Mouse (Mus musculus): ENCODE data around the gene 2010003K11Rik.

Gene 2010003K11Rik

DNA sequence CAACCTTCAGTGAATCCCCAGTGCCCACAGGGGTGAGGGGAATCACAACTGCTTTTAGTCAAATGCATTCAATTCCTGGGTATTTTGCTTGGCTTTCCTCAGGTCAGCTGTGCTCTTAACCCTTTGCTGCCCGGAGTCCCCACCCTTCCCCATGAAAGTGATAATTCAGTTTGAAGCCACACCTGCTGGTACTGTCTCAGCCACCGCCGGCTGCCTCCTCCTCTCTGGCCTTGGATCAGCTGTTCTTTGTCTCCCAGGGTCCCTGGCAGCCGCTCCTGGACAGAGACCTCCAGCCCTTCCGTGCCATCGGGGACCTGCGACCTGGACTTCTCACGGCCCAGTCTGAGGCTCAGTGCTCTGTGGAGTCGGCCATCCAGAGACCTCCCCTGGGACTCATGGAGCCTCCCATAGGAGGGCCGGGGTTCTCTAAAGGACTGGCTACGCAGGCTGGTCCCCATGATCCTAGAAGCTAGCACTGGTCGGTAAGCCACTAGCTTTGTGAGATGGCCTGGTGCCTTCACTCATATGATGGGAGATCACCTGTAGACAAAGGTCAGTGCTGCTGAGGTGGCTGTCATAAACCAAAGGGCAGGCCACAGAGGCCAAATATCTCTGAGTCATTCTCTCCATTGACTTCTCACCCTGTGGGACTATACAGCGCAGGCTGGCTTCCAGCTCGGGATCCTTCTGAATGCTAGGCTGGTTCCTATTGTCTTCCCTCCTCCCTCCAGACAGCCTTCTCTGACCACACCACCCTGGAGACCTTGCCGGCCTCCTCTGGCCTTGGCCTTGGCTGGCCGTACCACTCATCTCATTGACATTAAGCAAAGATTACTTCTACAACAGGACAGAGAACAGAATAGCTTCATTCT lies at the start of gene 2010003K11Rik:
TSS of gene 2010003K11Rik (minus strand) at position 522 of the 872 bp plus-strand sequence.
- DNase-seq (ENCODE audit: low read depth, low spot score): peak; percentile 13

DNA sequence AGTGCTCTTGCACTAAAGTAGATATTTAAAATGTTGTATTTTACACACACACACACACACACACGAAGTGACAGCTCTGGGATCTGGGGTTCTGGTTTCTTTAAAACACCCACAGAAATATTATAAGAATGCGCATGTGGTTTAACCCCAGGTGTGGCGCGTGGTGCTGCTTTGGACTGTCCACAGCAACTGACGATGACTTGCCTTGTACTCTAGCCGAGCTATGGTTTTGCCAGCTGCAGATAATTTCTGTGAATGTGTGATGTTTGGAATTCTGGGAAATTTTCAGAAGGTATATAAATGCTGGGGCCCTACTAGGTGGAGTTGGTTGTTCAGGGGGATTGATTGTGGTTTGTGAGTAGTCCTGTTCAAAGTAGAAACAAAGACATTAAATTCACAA lies 49.4 kb upstream of the 2010003K11Rik start:
- no peak for DNase-seq (ENCODE audit: low read depth, low spot score)

DNA sequence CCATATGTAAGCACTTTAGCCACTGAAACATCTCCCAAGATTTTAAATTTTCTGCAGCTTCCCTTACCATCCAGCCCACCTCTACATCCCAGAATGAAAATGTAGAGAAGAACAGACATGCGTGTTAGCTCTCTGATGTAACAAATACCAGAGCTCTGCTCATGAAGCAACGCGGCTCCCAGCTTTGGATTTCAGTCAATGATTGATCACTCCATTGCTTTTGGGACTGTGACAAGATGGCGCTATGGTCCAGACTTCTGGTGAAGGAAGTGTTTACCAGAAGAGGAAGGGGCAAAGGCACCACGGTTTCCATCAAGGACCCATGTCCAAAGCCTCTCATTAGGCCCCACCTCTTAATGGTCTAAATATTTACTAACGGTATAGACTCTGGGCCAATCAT lies 47.5 kb upstream of the 2010003K11Rik start:
- DNase-seq (ENCODE audit: low read depth, low spot score): no peak

DNA sequence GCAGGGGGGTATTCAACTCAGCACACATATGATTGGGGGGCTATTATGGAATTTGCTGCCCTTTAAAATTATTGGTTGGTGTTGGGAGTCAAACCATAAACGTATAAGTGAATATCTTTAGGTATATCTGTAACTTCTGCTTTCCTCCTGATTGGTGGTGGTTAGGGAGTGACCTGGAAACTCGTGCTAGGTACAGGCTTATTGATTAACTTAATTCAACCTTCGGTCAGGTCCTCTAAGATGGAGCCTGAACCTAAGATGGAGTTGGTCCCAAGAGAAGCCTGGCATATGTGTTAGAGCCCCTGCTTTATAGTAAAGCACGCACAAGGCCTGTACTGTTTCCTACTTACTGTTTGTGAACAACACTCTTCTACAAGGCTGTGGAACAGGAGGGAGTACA lies 46.7 kb upstream of the 2010003K11Rik start:
- no peak for DNase-seq (ENCODE audit: low read depth, low spot score)

DNA sequence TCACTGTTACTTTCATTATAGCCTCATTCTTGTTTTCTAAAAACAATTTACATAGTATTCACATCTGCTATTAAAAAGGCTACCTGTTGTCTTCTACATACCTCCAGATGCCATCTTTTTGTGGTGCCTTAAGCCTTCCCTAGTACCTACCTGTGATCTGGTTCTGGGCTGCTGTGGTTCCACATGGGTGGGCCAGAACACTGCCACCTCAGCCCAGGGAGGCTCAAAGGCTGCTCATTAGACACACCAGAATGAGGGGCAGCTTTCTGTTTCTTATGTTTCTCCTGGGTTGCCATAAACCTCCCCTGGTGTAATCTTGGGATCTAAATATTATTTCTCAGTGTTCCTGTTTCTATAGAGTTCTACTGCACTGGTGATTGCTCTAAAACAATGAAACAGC lies 43.7 kb upstream of the 2010003K11Rik start:
- no peak for DNase-seq (ENCODE audit: low read depth, low spot score)

DNA sequence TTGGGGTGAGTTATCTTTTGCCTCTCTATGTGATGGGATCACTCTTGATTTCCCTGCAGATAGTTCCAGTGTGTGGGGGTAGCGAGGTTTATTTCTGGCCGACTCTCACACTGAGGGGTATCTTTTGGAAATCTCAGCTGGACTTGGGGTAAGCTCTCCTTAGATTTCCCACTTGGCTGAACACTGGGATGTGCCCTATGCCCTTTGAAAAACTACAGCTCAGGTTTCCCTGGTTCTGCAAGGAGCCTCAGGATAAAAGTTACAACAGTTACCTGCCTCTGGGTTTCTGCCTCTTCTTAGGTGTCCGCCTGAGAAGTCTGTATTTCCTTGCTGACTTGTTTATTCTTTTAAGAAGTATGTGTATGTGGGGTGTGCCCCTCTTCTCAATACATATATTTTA lies 42.6 kb upstream of the 2010003K11Rik start:
- no peak for DNase-seq (ENCODE audit: low read depth, low spot score)

DNA sequence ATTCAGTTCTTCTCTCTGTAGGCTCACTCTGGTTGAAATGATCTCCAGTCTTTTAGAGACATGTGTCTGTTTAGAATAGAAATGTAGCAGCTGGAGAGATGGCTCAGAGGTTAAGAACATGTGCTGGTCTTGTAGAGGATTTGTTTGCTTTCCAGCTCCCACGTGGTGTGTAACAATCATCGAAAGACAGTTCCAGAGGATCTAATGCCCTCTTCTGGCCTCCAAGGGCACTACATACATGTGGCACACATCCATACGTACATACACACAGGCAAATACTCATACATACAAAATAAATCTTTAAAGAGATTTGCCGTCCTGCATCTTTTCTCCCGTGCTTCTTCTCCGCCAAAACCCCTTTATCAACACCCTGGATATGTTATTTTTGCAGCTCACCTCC lies 41.9 kb upstream of the 2010003K11Rik start:
- no peak for DNase-seq (ENCODE audit: low read depth, low spot score)

DNA sequence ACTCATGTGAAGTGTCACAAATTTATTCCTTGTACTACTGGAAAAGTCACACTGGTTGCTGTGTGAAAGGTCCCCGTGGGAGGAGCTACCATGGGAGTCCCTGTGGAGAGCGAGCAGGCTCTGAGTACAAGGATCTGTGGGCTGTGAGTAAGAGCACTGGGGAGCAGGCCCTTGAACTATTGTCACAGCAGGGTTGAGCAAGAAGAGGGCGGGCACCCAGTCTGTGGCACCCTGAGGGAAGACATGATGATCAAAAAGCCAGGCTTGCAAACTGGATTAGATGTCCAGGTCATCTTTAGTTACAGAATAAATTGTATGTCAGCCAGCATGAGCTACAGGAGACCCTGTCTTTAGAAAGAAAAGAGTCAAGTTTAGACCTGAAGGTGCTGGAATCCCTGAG lies 38.2 kb upstream of the 2010003K11Rik start:
- DNase-seq (ENCODE audit: low read depth, low spot score): no peak

DNA sequence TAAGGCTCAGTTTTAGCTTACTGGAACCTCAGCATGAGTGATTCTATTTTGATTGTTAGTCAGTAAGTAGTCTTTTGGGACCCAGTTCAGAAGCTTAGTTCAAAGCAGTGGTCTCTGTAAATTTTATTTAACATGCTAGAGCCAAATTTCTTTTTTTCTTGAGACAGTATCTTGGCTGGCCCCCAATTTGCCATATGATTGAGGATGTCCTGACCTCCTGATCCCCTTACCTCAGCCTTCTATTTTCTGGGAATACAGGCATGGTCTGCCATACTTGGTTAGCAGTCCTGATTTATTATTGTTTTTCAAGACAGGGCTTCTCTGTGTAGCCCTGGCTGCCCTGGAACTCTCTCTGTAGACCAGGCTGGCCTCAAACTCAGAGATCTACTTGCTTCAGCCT lies 37.5 kb upstream of the 2010003K11Rik start:
- no peak for DNase-seq (ENCODE audit: low read depth, low spot score)

DNA sequence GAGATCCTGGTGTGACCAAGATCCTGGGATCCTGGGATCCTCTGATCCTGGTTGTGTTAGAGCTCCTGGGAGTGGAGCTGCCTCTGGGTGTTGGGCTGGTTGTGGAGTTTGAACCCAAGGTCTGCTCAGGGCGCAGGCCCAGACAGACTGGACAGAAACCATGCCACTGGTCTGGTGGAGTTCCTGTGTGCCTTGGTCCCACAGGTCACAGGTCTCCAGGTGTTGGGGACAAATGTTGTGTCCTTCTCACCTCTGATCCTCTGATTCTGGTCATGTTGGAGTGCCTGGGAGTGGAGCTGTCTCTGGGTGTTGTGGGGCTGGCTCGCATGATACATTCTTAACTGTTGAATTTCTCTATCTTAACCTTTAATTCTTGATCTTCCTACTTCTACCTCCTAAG lies 36.3 kb upstream of the 2010003K11Rik start:
- no peak for DNase-seq (ENCODE audit: low read depth, low spot score)

DNA sequence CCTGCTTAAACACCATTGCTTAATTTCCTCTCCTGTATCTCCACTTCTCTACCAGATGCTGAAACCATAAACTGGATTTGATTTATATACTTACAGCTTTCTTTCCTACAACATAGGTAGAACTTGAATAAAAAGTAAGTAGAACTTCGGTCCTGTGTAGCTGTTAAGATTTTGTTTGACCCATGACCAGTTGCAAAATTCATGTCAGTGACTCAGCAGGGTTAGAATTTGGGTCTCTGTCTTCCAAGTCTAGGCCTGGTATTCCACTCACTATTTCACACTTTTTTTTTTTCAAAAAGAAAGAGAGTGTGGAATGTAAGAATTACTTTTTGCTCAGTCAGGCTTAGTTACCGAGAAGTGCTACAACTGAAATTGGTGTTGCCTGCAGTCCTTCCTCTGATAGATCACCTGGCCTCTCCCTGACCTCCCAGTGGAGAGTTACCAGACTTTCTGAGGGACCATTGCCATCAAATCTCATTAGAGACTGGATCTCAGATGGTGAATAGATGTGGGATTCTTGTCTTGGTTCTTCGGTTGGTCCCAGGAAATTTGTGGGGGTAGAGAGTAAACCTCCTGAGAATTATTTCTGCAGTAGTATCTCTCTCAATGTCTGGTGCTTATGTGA lies 23.2 kb upstream of the 2010003K11Rik start:
- DNase-seq (ENCODE audit: low read depth, low spot score): no peak

DNA sequence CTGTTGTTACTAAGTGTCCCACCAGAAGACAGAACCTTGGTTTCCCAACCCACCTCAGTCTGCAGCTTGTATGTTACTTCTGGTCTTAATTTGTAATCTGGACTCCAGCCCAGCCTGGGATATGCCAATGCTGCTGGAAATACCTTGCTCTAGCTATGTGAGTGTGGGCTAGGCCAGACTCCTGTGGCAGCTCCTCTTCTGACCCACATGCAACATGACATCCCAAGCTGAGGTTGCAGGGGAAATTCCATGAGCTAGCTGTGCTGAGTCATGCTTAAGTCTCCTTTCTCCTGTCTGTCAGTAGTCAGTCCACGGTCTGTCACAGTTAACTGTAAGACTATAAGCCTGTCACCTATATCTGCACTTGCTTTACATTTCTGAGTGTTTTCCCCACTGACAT lies 19.1 kb upstream of the 2010003K11Rik start:
- DNase-seq (ENCODE audit: low read depth, low spot score): no peak

DNA sequence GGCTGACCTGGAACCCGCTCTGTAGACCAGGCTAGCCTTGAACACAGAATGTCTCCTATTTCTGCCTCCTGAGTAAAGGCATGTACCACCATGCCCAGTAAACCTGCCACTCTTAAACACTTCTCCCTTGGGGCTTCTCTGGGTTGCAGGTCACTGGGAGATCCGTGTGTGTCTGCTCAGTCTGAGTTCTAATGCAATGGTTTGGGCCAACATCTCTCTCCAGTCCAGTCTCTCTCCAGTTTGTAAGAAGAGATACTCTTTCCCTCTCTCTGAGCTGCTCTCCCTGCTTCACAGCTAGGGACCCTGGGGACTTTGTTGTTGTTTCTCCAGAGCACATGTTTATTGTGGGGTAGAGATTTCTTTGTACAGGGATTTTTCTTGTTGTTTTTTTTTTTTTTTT lies 17.9 kb upstream of the 2010003K11Rik start:
- no peak for DNase-seq (ENCODE audit: low read depth, low spot score)

DNA sequence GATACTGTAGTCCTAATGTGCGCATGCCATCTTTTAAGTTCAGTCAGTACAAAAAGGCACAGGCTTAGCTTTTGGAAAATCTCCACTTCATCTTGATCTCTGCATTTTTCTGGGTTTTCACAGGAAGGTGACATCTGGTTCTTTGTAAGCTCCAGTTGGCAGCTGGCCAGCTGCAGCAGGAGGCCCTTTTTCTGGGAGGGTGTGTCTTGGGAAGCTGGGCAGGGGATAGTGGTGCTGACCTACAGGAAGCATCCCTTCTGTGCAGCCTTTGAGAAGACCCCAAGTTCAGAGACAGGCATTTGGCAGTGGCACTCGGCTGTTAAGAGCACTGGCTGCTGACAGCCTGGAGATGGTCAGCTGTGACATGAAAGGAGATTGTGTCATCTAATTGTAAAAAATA lies 17.4 kb upstream of the 2010003K11Rik start:
- peak; percentile 73 for DNase-seq (ENCODE audit: low read depth, low spot score)

DNA sequence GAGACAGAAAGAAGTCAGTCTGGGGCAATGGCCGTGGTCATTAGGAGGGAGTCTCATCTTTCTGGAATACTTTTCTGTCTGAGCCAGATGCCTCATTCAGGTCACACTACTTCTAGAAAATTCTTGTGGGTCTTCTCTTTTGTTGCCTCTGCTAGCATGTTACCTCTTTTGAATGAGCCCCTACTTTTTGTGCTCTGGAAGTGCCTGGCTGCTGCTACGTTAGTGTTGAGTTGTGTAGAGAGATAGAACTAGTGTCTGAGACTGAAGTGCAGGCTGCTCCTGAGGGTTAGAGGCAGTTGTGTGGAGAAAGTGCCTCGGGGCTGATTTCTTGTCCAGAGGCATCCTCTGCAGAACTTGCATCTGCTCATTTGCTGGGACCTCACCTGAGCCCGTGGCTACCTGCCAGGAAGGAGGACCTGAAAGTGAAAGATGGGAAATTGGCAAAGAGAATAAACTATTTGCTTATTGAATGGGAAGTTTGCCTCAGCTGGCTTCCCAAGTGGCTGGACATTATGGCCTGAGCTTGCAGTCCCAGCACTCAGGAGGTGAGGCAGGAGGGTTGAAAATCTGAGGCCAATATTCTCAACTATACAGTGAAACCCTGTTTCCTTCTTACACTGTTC lies 15.0 kb upstream of the 2010003K11Rik start:
- DNase-seq (ENCODE audit: low read depth, low spot score): no peak

DNA sequence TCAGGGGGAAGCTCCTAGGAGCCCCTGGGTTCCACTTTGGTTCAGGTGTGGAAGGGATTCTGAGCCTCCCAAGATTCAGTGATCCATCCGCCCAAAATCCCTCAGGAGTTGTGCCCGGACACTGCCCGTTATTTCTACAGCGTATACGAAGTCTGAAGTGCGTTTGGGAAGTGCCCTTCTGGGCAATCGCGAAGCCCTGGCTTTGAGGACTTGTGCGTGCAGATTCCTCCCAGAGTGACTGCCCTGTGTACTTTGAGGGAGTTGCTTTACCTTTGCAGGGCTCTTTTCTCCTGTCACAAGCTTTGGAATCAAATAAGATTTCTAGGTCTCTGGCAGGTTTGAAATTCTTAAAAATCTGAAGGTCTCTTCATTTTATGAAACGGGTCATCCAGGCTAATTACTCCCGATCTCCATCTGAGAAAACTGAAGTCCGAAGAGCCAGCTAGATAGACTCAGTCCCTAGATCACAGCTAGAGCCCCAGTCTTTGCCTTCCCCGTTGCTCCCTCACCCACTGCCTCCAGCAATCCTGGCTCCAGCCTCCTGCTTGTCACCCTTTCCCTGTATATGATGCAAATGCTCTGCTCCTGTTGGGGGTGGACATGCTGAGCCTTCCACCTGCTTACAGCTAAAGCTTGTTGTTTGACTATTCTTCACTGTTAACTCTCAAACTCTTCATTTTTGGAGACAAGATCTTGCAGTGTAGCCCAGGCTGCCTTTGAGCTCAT lies 12.9 kb upstream of the 2010003K11Rik start:
- no peak for DNase-seq (ENCODE audit: low read depth, low spot score)

DNA sequence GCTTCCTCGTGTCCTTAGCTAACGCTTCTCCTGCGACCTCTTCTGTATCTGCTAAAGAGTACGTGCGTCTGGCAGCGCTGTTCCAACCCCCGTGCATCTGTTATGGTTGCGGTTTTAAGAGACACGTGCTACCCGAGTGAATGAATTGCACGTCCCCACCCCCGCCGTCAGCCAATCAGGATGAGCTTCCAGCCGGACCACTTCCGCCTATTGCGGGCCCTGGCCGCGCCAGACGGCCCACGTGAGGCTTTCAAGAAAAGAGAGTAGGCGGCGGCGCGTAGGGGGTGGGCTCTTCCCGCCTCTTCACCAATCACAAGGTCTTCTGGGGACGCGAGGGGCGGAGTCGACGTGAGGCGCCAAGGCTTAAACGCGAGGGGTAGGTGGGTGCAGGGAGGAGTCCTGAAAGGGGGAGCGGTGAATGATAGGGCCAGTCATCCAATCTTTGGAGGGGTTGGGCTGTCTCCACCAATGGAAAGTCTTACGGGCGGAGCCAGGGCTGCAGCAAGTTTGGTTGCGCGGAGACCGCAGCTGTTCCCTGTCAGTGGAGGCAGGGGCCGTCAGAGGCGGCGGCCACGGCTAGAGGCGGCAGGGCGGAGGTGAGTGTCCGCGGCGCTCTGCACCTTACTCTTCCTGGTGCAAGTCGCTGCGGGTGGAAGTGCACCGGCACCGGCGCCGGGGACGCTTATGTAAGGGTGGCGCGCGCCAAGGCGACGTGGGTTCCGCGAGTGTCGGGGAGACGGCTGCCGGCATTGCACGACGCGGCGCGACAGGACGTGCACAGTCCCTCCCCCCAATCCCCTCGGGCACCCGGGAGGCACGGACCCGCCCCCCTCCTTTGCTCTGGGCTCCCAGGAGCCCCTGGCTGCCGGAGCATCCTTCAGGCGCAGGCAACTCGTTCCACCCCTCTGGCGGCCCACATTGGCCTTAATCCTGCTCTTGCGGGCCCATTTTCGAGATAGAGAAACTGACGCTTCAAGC lies 11.9 kb upstream of the 2010003K11Rik start, which contains the start of gene Pcx:
TSS of gene Pcx (plus strand) at position 487 of the 978 bp plus-strand sequence.
- peak; percentile 99 for DNase-seq (ENCODE audit: low read depth, low spot score)

DNA sequence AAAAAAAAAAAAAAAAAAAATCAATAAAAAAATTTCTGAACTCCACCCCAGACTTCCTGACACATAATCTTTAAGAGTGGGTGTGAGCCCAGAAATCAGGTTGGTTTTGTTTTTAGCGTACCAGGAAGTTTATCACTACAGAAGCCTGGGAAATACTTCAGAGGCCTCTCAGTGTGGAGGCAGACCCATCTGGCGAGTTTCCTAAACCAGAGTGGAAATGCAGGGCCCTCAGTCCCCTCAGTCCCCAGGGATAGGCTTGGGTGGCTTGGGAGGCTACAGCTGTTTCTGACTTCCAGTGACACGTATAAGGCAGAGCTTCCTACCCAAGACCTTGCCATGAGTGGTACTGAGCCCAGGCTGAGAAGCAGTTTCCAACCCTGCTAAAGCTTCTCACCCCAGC lies 9.4 kb upstream of the 2010003K11Rik start:
- no peak for DNase-seq (ENCODE audit: low read depth, low spot score)

DNA sequence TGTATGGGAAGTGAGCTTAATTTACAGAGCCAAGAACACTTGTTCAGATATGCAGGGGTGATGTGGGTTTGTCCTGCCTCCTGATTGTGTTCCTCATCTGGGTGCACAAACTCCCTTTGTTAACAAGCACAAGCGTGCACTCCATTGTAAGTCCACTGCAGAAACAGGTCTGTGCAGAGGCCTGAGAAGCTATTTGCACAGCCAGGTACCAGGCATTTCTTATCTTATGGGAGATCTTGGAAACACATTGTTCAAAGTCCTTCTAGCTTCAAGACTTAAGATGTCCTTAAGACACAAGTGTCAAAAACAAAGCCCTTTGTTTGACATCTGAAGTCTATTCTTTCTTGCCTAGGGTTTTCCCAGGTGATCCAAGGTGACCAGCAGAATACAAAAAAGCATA lies 6.4 kb upstream of the 2010003K11Rik start:
- no peak for DNase-seq (ENCODE audit: low read depth, low spot score)

DNA sequence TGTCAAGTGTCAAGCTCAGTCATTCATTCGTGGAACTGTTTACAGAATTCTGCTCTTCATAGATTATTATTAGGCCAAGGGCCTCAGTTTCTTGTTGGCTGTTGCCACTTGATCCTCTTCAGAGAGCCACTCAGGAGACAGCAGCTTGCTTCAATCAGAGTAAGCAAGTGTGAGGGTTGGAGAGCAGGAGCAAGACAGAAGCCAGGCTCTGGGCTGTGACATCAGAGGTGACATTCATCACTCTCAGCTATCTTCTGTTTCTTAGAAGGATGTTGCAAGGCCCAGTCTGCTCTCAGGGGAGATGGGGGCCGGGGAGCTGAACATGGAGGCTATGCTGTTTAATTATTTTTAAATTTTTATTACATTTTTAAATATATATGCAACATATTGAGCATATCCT lies 4.3 kb upstream of the 2010003K11Rik start:
- DNase-seq (ENCODE audit: low read depth, low spot score): no peak

Measured in mesoderm, embryonic 11.5 days (tissue).